Mouse (Mus musculus): ENCODE data around the gene Socs2.

The Socs2 gene

DNA sequence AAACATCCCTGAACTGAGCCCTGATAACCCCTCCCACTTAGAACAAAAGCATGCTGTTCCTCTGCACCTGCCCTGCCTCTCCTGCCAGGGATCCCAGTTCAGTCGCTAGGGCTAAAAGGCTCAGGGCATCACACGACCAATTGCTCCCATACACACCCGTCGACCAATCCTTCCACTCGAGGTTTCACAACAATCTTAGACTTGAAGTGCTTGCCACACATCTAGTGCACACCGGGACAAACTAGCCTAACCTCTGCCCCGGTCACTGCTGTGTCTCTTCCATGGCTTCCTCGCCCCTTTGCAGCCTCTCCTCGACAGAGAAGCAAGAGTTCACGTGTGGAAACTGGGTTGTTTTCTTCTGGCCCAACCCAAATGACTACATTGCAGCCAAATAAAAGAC is 3.3 kb upstream of the Socs2 start:
- DNase-seq (ENCODE audit: low read depth, low spot score) = no peak

- no peak for DNase-seq (ENCODE audit: low read depth, low spot score)
These were observed 2.7 kb upstream of the Socs2 start for GRCm38 (mm10) chr10:95419726-95420125.

DNA sequence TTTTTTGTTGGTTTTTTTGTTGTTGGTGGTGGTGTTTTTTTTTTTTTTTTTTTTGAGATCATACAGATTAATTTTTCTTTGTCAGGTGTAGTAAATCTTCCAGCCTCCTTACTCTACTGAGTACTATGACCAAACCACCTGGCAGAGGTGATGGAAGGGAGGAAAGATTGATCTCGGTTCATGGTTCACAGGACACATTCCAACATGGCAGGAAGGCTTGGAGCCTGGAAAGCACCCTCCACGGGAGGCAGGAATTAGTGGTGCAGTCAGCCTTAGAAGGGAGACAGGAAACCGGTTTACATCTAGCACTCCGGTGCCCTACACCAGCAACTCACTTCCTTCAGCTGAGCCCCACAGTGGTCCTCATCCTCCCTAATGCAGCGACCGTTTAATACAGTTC is 1.7 kb upstream of the Socs2 start:
- DNase-seq (ENCODE audit: low read depth, low spot score) = no peak

DNA sequence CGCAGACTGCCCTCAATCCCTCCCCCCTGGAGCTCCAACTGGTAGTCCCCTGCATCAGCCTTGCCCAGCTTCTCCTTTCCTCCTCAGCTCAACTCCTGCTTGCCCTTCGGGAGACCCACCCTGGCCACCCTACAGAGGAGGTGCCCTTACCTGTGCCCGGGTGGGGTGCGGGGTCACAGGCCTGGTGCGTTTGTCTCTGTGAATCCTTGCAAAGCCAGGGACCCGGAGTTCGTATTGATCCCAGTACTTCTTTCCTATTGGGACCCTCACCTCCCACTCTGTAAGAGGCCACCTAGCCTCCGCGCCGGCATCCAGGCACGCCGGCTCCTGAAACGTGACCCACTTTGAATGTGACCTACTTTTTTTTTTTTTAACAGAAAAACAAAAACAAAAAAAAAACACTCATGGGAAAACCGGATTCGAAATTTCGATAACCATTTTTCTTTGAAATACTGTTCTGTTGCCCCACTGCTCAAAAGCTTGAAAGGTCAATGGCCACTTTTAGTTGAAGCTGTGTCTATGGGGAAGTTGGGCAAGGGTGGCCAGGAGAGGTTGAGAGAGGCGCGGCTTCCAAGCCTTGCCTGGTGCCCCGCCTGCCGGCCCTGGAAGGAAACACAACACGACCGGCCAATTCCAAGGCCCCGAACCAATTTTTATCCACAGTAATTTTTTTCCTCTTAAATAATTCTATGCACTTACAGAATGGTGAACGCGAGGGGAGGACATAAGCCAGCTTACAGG is 686 bp upstream of the Socs2 start:
- DNase-seq (ENCODE audit: low read depth, low spot score) = peak; percentile 59

DNA sequence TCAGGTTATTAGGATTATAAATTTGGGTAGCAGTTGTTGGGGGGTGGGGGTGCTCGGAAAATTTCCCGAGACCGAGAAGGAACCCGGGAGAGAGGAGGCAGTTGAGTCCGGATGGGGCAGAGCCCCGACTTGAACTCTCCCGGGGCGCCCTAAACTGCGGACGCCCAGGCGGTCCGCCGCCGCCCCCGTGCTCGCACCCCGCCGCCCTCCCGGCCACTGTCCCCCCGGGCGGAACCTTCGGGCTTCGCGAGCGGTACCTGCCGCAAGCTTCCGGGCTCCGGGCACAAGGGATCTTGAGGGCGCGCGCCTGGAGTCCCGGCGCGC is 657 bp downstream of the Socs2 start:
- DNase-seq (ENCODE audit: low read depth, low spot score) = no peak

DNA sequence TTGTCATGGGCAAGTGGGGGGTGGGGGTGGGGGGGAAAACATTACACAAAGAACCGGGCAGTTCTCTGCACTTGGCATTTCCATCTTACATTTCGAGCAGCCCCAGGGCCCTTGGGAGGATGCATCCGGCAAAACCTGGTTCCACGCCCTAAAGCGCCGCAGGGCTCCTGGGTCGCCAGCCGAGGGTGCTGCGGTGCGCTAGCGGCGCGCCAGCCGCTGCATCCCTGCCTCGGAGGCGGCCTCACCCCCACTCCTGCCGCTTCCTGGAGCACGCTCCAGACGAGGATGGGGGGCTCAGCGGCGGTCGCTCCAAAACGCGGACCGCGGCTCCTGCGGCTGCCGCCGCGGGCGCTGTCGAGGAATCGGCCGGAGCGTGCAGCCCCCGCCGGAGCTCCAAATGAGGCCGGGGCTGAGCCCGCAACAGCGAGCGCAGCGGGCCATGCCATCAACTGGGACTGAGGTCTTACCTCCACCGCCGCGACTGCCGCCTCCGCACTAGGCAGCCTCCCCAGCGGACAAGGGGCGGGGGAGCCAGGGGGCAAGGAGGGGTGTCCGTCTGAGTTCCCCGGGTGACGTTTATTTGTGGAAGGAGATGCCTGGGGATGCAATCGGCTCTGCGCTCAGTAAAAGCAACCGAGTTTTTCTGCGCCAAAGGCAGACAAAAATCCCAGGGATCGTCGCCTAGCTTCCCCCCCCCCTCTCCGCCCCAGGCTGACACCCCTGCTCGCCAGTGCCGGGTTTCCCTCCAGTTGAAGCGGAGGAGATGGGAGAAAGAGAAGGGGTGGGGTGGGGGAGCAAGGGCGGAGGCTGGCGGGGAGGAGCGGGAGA is 1.2 kb downstream of the Socs2 start:
- DNase-seq (ENCODE audit: low read depth, low spot score) = peak; percentile 50

DNA sequence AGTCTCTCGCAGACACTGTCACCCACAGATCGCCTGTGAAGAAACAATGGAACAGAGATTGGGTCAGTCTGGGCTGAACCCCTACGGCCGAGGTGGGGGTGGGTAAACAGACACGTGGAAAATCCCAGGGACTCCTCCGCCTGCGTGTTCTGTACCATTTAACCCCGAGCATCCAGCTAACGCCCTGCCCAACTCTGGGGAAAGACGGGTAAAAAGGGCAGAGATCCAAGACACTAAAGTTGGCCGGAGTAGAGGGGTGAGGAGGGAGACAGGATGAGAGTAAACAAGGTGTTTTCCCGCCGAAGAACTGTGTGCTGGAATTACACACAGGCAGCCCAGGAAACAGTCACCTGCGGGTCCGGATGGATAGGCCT is 1.8 kb downstream of the Socs2 start:
- DNase-seq (ENCODE audit: low read depth, low spot score) = no peak

GRCm38 (mm10) chr10:95414316-95415158 is 2.4 kb downstream of the Socs2 start:
- DNase-seq (ENCODE audit: low read depth, low spot score) = peak; percentile 51

DNA sequence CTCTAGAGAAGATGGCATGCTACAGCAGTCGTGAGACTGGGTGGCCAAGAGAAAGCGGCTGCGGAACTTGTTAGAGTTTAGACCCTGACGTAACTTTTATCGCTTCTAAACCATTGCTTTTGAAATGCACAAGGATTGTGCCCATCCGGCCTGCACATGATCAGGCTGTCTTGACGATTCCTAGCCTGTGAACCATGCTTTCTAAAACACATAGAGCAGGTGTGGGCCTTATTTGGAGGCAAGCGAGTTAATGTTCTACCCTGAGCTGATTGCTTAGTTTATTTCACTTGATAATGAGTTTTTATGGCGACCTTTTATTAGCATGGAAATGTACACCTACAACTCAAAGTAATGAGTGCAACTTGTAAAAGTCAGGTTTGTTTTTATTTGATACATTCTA is 5.8 kb downstream of the Socs2 start:
- no peak for DNase-seq (ENCODE audit: low read depth, low spot score)

DNA sequence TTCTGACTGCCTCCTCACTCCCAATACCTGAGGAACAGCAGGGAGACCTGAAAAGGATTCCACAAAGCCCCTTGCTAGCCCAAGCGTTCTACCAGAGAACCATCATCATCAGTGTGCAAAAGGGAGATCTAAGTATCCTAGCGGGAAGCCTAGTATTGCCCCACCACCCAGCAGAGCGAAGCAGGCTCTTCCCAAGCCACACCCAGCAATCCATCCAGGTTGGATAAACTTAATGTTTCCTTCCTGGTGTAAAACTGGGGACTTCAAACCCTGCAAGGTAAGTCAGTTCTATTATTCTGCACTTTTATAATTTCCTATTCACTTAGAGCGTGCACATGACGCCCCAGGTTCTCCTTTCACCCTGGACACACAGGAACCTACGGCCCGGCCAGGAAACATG is 6.3 kb downstream of the Socs2 start:
- no peak for DNase-seq (ENCODE audit: low read depth, low spot score)

- DNase-seq (ENCODE audit: low read depth, low spot score) = no peak
These were observed 6.8 kb downstream of the Socs2 start for GRCm38 (mm10) chr10:95410209-95410608.

- DNase-seq (ENCODE audit: low read depth, low spot score) = no peak
These were observed 7.8 kb downstream of the Socs2 start for GRCm38 (mm10) chr10:95409149-95409548.

DNA sequence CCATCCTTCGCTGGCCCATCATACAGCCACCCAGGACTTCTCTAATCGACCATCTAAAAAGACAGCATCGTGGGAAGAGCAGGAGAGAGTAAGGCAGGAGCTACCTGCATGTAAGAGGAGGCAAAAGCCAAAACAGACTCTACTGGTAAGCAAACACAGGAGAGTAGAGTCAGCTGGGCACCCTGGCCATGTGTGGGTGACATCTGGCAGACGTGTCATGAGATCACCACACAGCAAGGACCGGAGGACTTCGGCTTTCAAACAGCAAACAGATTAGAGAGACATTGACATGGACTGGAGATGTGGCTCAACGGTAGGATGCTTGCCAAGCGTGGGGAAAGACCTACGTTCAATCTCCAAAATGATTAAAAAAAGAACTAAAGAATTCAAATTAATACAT is 8.5 kb downstream of the Socs2 start:
- no peak for DNase-seq (ENCODE audit: low read depth, low spot score)

GRCm38 (mm10) chr10:95407541-95408160 is 9.3 kb downstream of the Socs2 start:
- no peak for DNase-seq (ENCODE audit: low read depth, low spot score)

GRCm38 (mm10) chr10:95404774-95405173 is 12.2 kb downstream of the Socs2 start:
- DNase-seq (ENCODE audit: low read depth, low spot score) = no peak

DNA sequence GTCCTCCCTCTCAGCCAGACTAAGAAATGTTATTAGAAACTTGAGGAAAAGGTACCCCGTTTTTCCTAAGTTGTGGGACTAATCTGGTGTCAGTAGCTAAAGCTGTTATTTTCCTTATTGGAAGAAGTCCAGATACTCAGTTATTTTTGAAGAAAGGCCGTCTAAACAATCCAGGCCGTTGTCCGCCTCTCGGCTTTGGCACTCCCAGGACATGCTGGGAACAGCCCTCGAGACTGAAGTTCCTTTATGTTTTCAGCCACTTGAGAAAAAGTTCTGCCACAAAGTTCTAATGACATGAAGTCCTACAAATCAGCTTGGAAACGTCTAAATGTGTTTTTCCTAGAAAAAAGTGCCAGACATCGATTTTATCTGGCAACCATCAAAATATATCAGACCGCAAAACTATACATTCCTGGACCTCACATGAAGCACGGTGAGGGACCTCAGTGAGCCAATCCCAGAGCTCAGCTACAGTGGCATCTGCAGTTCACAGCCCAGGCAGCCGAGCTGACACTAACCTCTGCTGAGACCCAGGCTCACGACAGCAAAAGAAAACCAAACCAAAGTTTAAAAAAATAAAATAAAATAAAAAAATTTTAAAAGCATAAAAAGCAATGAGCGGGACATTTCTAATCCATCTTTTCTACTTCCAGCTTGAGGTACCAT is 17.2 kb downstream of the Socs2 start:
- no peak for DNase-seq (ENCODE audit: low read depth, low spot score)

DNA sequence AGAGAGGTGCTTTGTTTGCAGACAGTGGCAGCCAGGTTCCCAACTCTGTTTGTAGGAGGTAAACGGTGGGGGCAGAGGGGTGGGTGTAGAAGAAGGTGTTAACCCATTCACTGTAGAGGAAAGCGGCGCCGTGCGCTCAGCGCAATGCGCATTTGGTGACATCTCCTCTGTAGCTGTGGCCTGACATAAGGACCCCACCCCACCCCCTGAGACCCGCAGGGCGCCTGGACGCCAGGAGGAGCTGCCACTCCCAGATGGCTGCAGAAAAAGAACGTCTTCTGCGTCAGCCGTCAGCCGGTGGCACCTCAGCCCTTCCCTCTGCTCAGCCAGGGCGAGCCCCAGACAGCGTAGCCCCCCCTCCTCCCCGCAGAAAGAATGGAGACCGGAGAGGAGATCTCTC is 18.5 kb downstream of the Socs2 start:
- DNase-seq (ENCODE audit: low read depth, low spot score) = no peak

GRCm38 (mm10) chr10:95397191-95397835 is 19.7 kb downstream of the Socs2 start:
- DNase-seq (ENCODE audit: low read depth, low spot score) = no peak

GRCm38 (mm10) chr10:95396356-95396755 is 20.6 kb downstream of the Socs2 start:
- DNase-seq (ENCODE audit: low read depth, low spot score) = no peak

GRCm38 (mm10) chr10:95394819-95395812 is 21.9 kb downstream of the Socs2 start:
- peak; percentile 51 for DNase-seq (ENCODE audit: low read depth, low spot score)

Measured in forelimb bud, embryonic 11.5 days (tissue).